Mouse (Mus musculus) monocyte, adult 5-6 weeks (primary cell): ENCODE results near the gene Tipin. TPM values are rescaled to one million over a fixed set of nuclear protein-coding genes. Genes with fewer than 3 reads are reported as not detected.

Experiments used
- ATAC-seq: fragments of 153-309, 156-312 bp; replicated peaks from 2 replicates; pipeline ENCODE4 v1.8.0; 2017; ENCODE audit warnings: mild to moderate bottlenecking; ENCODE audit not compliant: low TSS enrichment, insufficient number of reproducible peaks, severe bottlenecking, poor library complexity, low FRiP score
- total RNA-seq: library from RNA; stranded (forward); fragments of 200-1000, 200-491, 200-594 nt; gene quantifications from 3 replicates; pipeline ENCODE4 v1.2.3, GENCODE M21; 2017

Gene Tipin
- total RNA-seq, 1 experiment from 2014 or later = 36.0 TPM

- ATAC-seq = no peak
Measured at GRCm38 (mm10) chr9:64335825-64336224, 54.4 kb downstream of the Tipin start.

GRCm38 (mm10) chr9:64339361-64339760 lies 58.0 kb downstream of the Tipin start:
- no peak for ATAC-seq

- peak; percentile 66 for ATAC-seq
Measured at GRCm38 (mm10) chr9:64340351-64341253, 59.2 kb downstream of the Tipin start.

- 0 out of 2 replicates have a peak, but pooled peaks have one; percentile 44 for ATAC-seq
Measured at GRCm38 (mm10) chr9:64341254-64341566, 59.8 kb downstream of the Tipin start, which contains the start of gene Dis3l. Gene Dis3l (minus strand): TSS chr9:64341288.

GRCm38 (mm10) chr9:64341671-64342070 lies 60.3 kb downstream of the Tipin start:
- ATAC-seq = no peak

- ATAC-seq = no peak
Measured at GRCm38 (mm10) chr9:64343656-64344055, 62.3 kb downstream of the Tipin start.

GRCm38 (mm10) chr9:64345931-64346330 lies 64.5 kb downstream of the Tipin start:
- no peak for ATAC-seq

- no peak for ATAC-seq
Measured at GRCm38 (mm10) chr9:64347377-64347776, 66.0 kb downstream of the Tipin start.

- ATAC-seq = no peak
Measured at GRCm38 (mm10) chr9:64349490-64349889, 68.1 kb downstream of the Tipin start.

GRCm38 (mm10) chr9:64351191-64351590 lies 69.8 kb downstream of the Tipin start:
- 0 out of 2 replicates have a peak, but pooled peaks have one; percentile 55 for ATAC-seq

Other genes with a start within 250 kb of the Tipin start
- gene Lctl, start 164.4 kb upstream of the Tipin start, total RNA-seq = not detected in 3 replicates
- gene Zwilch, start 108.5 kb upstream of the Tipin start, total RNA-seq = 3.4 to 10.1 TPM (median 7.4 TPM) in 3 replicates
- 1,464 to 1,635 TPM (median 1,516 TPM) in 3 replicates for gene Rpl4, start 108.2 kb upstream of the Tipin start, total RNA-seq
- gene Snapc5, start 102.3 kb upstream of the Tipin start, total RNA-seq = 54.0 to 73.0 TPM (median 66.9 TPM) in 3 replicates
- gene Uchl4, start 46.4 kb upstream of the Tipin start, total RNA-seq = 0.53 to 1.8 TPM (median 1.6 TPM) in 3 replicates
- 168 to 200 TPM (median 191 TPM) in 3 replicates for gene Map2k1, start 27.9 kb upstream of the Tipin start, total RNA-seq
- gene Dis3l, start 59.7 kb downstream of the Tipin start, total RNA-seq = 13.9 to 17.6 TPM (median 15.1 TPM) in 3 replicates
- 0.10 to 0.64 TPM (median 0.29 TPM) in 3 replicates for gene Megf11, start 104.0 kb downstream of the Tipin start, total RNA-seq